Mouse (Mus musculus): ENCODE results near the gene Gm8257. TPM values are rescaled to one million over a fixed set of nuclear protein-coding genes. Genes with fewer than 3 reads are reported as not detected.
"Not testable (repeated sequence)": the region's sequence is repeated elsewhere in the genome, so short reads cannot be mapped to it uniquely, and the experiment has no call there.

Gm8257 gene
- polyA plus RNA-seq (2012; fragmentation: generic; extraction: Trizol) = not detected

DNA sequence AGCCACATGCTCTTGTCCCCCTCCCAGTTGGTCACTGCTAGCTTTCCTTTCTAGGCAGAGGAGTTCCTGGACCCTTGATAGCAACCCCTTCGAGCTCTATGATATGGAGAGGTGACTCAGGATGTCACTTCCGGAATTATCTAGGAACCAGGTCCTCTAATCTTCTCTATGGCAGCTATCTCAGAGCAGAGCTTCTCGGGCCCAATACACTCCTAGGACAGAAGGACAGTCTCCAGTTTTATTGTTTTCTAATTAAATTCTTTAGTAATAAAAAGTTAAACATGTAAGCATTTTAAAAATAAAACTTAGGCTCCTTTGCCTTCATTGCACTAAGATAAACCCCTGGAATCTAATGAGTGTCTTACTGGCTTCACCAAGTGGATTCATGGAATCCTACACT lies at the start of gene Gm8257:
TSS of gene Gm8257 (minus strand) at position 101 of the 400 bp plus-strand sequence.
- H3K36me3 ChIP-seq (ENCODE audit: control insufficient read depth, insufficient read depth); H3K79me2 ChIP-seq (ENCODE audit: control insufficient read depth, insufficient read depth); H3K4me2 ChIP-seq (ENCODE audit: low read depth); H3K27me3 ChIP-seq (ENCODE audit: control insufficient read depth, insufficient read depth, insufficient read length); H3K4me3 ChIP-seq; H3ac ChIP-seq (ENCODE audit: control insufficient read depth, insufficient read length): not testable (repeated sequence)

DNA sequence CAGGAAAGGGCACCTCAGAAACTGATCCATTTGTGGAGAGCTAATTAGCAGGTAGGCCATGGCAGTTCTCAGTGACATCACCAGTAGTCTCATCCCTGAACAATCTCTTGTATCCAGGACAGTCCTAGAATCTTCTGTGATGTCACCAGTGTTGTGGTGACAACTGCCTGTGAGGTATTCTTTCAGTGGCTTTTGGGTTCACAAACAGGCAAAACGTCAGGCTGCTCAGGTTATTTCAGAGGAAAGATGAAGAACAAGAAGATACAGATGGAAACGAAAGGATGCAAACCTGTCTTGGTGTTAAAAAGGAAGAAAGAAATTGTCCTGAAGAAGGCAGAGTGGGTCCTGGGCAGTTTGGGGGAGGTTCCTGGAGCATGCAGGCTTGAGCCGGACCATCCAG lies 44.0 kb upstream of the Gm8257 start, which contains the start of gene Gm8267:
TSS of gene Gm8267 (minus strand) at position 101 of the 400 bp plus-strand sequence.
- Histone ChIP-seq H3K4me3 (no peak within 1 kb of the TSS), H3K27me3 (ENCODE audit: control insufficient read depth, insufficient read depth, insufficient read length) (no peaks in the 10 kb centered on the region), H3ac (ENCODE audit: control insufficient read depth, insufficient read length) (no peak within 1 kb of the TSS), H3K4me2 (ENCODE audit: low read depth) (no peak within 1 kb of the TSS), H3K36me3 (ENCODE audit: control insufficient read depth, insufficient read depth) (no peaks in the 10 kb centered on the region), H3K79me2 (ENCODE audit: control insufficient read depth, insufficient read depth) (no peaks in the 10 kb centered on the region)
- TF ChIP-seq USF1 (IDR thresholded peaks at IDR 0.05; ENCODE audit: low read depth) (no peak), TCF12 (IDR thresholded peaks at IDR 0.05; ENCODE audit: insufficient read depth, poor library complexity, severe bottlenecking) (no peak), REST (IDR thresholded peaks at IDR 0.05; ENCODE audit: insufficient read depth, insufficient read length) (no peak), MYOG (IDR thresholded peaks at IDR 0.05; ENCODE audit: control insufficient read depth in 1 of 3, insufficient read depth in 1 of 3, insufficient read length in 2 of 3, low read depth in 2 of 3) (no peak), CEBPB (IDR thresholded peaks at IDR 0.05; ENCODE audit: insufficient read depth, poor library complexity, severe bottlenecking) (no peak), POLR2A (IDR thresholded peaks at IDR 0.05; ENCODE audit: insufficient read length, low read depth) (no peak), E2F4 (IDR thresholded peaks at IDR 0.05; ENCODE audit: insufficient read depth) (no peak), POLR2AphosphoS2 (IDR thresholded peaks at IDR 0.05; ENCODE audit: insufficient read length, low read depth) (no peak), MAX (IDR thresholded peaks at IDR 0.05; ENCODE audit: low read depth) (no peak), TCF3 (IDR thresholded peaks at IDR 0.05; ENCODE audit: insufficient read length, low read depth) (no peak), MYOD1 (IDR thresholded peaks at IDR 0.05; ENCODE audit: control insufficient read depth in 1 of 3, insufficient read length in 2 of 3, low read depth in 2 of 3) (no peak), SRF (IDR thresholded peaks at IDR 0.05; ENCODE audit: control insufficient read depth, insufficient read length, low read depth) (no peak)

DNA sequence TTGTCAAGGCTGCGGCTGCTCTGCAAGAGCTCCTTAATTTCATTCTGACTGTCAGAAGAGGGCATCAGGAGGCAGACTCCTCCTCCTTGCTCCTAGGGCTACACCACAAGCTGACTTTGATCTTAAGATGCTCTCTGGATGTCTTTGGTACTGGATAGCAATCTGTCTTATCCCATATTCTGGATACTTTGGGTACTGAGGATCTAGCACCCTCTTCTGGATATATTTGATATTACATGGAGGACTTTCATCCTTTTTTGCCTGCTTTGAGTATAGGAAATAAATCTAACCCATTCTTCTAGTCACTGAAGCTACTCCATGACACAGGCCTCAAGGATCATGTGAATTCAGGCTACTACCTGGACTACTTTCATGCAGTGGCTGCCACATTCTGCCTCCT lies 36.5 kb upstream of the Gm8257 start:
- H3K4me3 ChIP-seq; H3ac ChIP-seq (ENCODE audit: control insufficient read depth, insufficient read length); H3K4me2 ChIP-seq (ENCODE audit: low read depth); H3K27me3 ChIP-seq (ENCODE audit: control insufficient read depth, insufficient read depth, insufficient read length); H3K36me3 ChIP-seq (ENCODE audit: control insufficient read depth, insufficient read depth); H3K79me2 ChIP-seq (ENCODE audit: control insufficient read depth, insufficient read depth): not testable (repeated sequence)

DNA sequence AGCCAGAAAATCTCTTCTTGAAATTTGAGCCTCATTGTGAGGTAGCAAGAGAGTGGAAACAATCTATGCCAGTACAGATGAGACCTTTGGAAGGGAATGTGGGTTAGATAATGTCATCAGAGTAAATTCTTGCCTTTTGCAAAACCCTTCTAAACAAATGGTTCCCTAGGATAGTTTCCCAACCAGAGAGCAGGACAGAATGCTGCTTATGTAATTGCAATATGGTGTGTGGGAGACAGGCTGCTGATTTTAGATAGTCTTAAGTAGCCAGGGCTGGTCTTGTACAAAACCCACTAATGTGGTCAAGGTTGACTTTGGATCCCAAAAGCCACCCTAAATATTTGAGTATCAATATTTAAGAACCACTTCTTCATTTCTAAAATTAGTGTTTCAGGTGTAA lies 24.5 kb upstream of the Gm8257 start:
- not testable (repeated sequence) for H3K36me3 ChIP-seq (ENCODE audit: control insufficient read depth, insufficient read depth); H3K4me2 ChIP-seq (ENCODE audit: low read depth); H3K4me3 ChIP-seq; H3K79me2 ChIP-seq (ENCODE audit: control insufficient read depth, insufficient read depth); H3K27me3 ChIP-seq (ENCODE audit: control insufficient read depth, insufficient read depth, insufficient read length); H3ac ChIP-seq (ENCODE audit: control insufficient read depth, insufficient read length)

DNA sequence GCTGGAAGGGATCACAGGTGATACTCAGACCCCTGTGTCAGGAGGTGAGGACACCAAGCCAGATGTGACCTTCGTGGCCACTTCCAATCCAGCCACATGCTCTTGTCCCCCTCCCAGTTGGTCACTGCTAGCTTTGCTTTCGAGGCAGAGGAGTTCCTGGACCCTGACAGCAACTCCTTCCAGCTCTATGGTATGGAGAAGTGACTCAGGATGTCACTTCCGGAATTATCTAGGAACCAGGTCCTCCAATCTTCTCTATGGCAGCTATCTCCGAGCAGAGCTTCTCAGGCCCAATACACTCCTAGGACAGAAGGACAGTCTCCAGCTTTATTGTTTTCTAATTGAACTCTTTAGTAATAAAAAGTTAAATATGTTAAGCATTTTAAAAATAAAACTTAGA lies 78.5 kb downstream of the Gm8257 start, which contains the start of gene Gm5624:
TSS of gene Gm5624 (minus strand) at position 202 of the 400 bp plus-strand sequence.
- not testable (repeated sequence) for H3K36me3 ChIP-seq (ENCODE audit: control insufficient read depth, insufficient read depth); H3K4me2 ChIP-seq (ENCODE audit: low read depth); H3K27me3 ChIP-seq (ENCODE audit: control insufficient read depth, insufficient read depth, insufficient read length); H3ac ChIP-seq (ENCODE audit: control insufficient read depth, insufficient read length); H3K79me2 ChIP-seq (ENCODE audit: control insufficient read depth, insufficient read depth); H3K4me3 ChIP-seq

Other genes starting within 250 kb of the Gm8257 start
- not detected for gene BC061237, start 214.0 kb downstream of the Gm8257 start, polyA plus RNA-seq (2012; fragmentation: generic; extraction: Trizol)
- gene Gm17093, start 188.2 kb downstream of the Gm8257 start, polyA plus RNA-seq (2012; fragmentation: generic; extraction: Trizol) = not detected
- not detected for gene Gm8247, start 123.3 kb downstream of the Gm8257 start, polyA plus RNA-seq (2012; fragmentation: generic; extraction: Trizol)
- 0.43 TPM for gene Gm5624, start 78.5 kb downstream of the Gm8257 start, polyA plus RNA-seq (2012; fragmentation: generic; extraction: Trizol)
- gene Gm8267, start 43.9 kb upstream of the Gm8257 start, polyA plus RNA-seq (2012; fragmentation: generic; extraction: Trizol) = not detected
- not detected for gene Ptgdr, start 152.9 kb upstream of the Gm8257 start, polyA plus RNA-seq (2012; fragmentation: generic; extraction: Trizol)

Measured in myocyte (in vitro differentiated cells).